Mouse (Mus musculus): ENCODE results near the gene Jade3.

DNA sequence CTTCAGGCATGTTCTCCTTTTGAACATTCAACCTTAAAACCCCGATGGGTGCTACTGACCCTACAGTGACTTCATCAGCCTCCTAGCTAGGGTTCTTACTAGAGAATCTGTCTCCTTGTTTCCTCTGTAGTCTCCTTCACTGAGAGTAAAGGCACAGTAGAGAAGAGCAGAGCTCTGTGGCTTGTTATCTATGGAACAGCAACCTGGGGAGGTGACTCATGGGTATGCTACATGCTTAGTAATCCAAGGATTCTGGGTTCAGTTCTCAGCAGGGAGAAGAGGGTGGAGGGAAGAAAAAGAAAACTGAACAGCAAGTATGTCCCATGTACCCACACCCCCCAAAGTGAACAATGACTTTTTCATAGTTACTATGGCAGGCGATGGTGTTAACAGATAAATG lies 18.6 kb upstream of the Jade3 start:
- TF ChIP-seq GATA1 (IDR thresholded peaks at IDR 0.05; ENCODE audit: borderline replicate concordance, low read length) = no peak
- TF ChIP-seq FLI1 (IDR thresholded peaks at IDR 0.05; ENCODE audit: low read length) = no peak
